Mouse (Mus musculus) midbrain, embryonic 11.5 days (tissue): Measurements from ENCODE around the gene Siglecf. TPM values are rescaled to one million over a fixed set of nuclear protein-coding genes. Genes with fewer than 3 reads are reported as not detected.

Experiments
- ATAC-seq: fragments of 200-750 bp; cut with Nextera tagmentation; 2 replicates; pipeline ENCODE4 v1.8.0; 2017; ENCODE audit warnings: moderate TSS enrichment, moderate library complexity; ENCODE audit not compliant: low FRiP score
- DNase-seq: peaks from one replicate; pipeline ENCODE4 v3.0.0; 2015; ENCODE audit warnings: low spot score; ENCODE audit errors: missing footprints
- H3K27ac ChIP-seq: fragments of 300-500 bp; sonication (generic); 2 replicates; pipeline ENCODE4 v1.5.1; 2014; ENCODE audit warnings: low read depth, low read length
- H3K27me3 ChIP-seq: fragments of 300-500 bp; sonication (generic); 2 replicates; pipeline ENCODE4 v1.6.1; 2014; ENCODE audit warnings: mild to moderate bottlenecking, low read length, moderate library complexity, mixed read lengths; ENCODE audit not compliant: control insufficient read depth, insufficient read depth
- H3K36me3 ChIP-seq: fragments of 300-500 bp; sonication (generic); 2 replicates; pipeline ENCODE4 v1.6.1; 2014; ENCODE audit warnings: mild to moderate bottlenecking, low read length, moderate library complexity, mixed read lengths; ENCODE audit not compliant: control insufficient read depth, insufficient read depth
- H3K4me1 ChIP-seq: fragments of 300-500 bp; sonication (generic); 2 replicates; pipeline ENCODE4 v1.6.1; 2014; ENCODE audit warnings: low read length; ENCODE audit not compliant: control insufficient read depth, insufficient read depth
- H3K4me2 ChIP-seq: fragments of 300-500 bp; sonication (generic); 2 replicates; pipeline ENCODE4 v1.6.1; 2014; ENCODE audit warnings: mild to moderate bottlenecking, moderate library complexity
- H3K4me3 ChIP-seq: fragments of 300-500 bp; sonication (generic); 2 replicates; pipeline ENCODE4 v1.5.1; 2014; ENCODE audit warnings: low read depth, low read length
- H3K9ac ChIP-seq: fragments of 300-500 bp; sonication (generic); 2 replicates; pipeline ENCODE4 v1.6.1; 2014; ENCODE audit warnings: low read length
- H3K9me3 ChIP-seq: fragments of 300-500 bp; sonication (generic); 2 replicates; pipeline ENCODE4 v1.6.1; 2016; ENCODE audit warnings: low read length; ENCODE audit not compliant: control insufficient read depth
- WGBS: fragments of 180-500 bp; shearing (Covaris S2); extraction: QIAGEN DNeasy Blood & Tissue Kit; methylation state at CpG from one replicate; pipeline ENCODE4 v1.1.7; 2014; 5-methylcytosine and 5-hydroxymethylcytosine counted together
- polyA plus RNA-seq: library from polyadenylated mRNA; unstranded; fragments of >200 nt; fragmentation: Nextera tagmentation; extraction: Ambion mirVana; gene quantifications from 2 replicates; pipeline ENCODE4 v1.2.1, GENCODE M21; 2014

Gene Siglecf
- polyA plus RNA-seq, 1 experiment from 2014 or later: 0.23 TPM

- no peak within 1 kb of the TSS for H3K4me2 ChIP-seq
- 73% methylated on average over 4 of the region's 4 CpGs for WGBS
- no peak for ATAC-seq
Measured at GRCm38 (mm10) chr7:43408131-43408553, 57.0 kb downstream of the Siglecf start, which contains the start of gene Siglecg. Gene Siglecg, plus strand, starts transcription at chr7:43408204.

GRCm38 (mm10) chr7:43409084-43409483 lies 57.9 kb downstream of the Siglecf start:
- no peaks in the 10 kb centered on the region for H3K9me3 ChIP-seq
- no peaks in the 10 kb centered on the region for H3K36me3 ChIP-seq
- H3K4me3 ChIP-seq: no peak overlapping the region
- WGBS: 84% methylated on average over 3 of the region's 3 CpGs
- no peaks in the 10 kb centered on the region for H3K27me3 ChIP-seq
- H3K4me2 ChIP-seq: no peak overlapping the region
- ATAC-seq (no peak), DNase-seq (no peak)
- no peaks in the 10 kb centered on the region for H3K4me1 ChIP-seq
- no peak overlapping the region for H3K27ac ChIP-seq
- no peak overlapping the region for H3K9ac ChIP-seq

More at GRCm38 (mm10) chr7:43408131-43408553, 57.0 kb downstream of the Siglecf start, which contains the start of gene Siglecg:
- no peaks in the 10 kb centered on the region for H3K36me3 ChIP-seq
- H3K27ac ChIP-seq: no peak within 1 kb of the TSS
- no peak within 1 kb of the TSS for H3K4me3 ChIP-seq
- H3K27me3 ChIP-seq: no peaks in the 10 kb centered on the region
- H3K4me1 ChIP-seq: no peaks in the 10 kb centered on the region
- DNase-seq: no peak
- H3K9ac ChIP-seq: no peak within 1 kb of the TSS
- no peaks in the 10 kb centered on the region for H3K9me3 ChIP-seq

Other genes starting within 250 kb of the Siglecf start
- not detected in 2 replicates for gene Zfp936, start 237.1 kb upstream of the Siglecf start, polyA plus RNA-seq
- gene Zfp715, start 38.0 kb upstream of the Siglecf start, polyA plus RNA-seq: 14.9 and 15.7 TPM in 2 replicates
- gene Siglecg, start 56.9 kb downstream of the Siglecf start, polyA plus RNA-seq: not detected in 2 replicates
- 0.20 TPM in 1 of 2 replicates, not detected in the other for gene Lim2, start 76.3 kb downstream of the Siglecf start, polyA plus RNA-seq
- 0.19 TPM in 1 of 2 replicates, not detected in the other for gene Nkg7, start 85.7 kb downstream of the Siglecf start, polyA plus RNA-seq
- not detected in 2 replicates for gene Cldnd2, start 89.4 kb downstream of the Siglecf start, polyA plus RNA-seq
- gene Etfb, start 92.7 kb downstream of the Siglecf start, polyA plus RNA-seq: 187 and 202 TPM in 2 replicates
- gene Gm45233, start 92.8 kb downstream of the Siglecf start, polyA plus RNA-seq: 0.46 TPM in 1 of 2 replicates, not detected in the other
- gene Vsig10l, start 111.8 kb downstream of the Siglecf start, polyA plus RNA-seq: 2.2 and 2.4 TPM in 2 replicates
- 2.3 and 3.1 TPM in 2 replicates for gene Iglon5, start 138.7 kb downstream of the Siglecf start, polyA plus RNA-seq
- gene 4931406B18Rik, start 154.6 kb downstream of the Siglecf start, polyA plus RNA-seq: not detected in 2 replicates
- 0.63 and 0.70 TPM in 2 replicates for gene Cd33, start 193.1 kb downstream of the Siglecf start, polyA plus RNA-seq
- gene Zfp658, start 210.9 kb downstream of the Siglecf start, polyA plus RNA-seq: 6.7 and 8.7 TPM in 2 replicates
- 17.3 and 17.9 TPM in 2 replicates for gene Zfp719, start 228.3 kb downstream of the Siglecf start, polyA plus RNA-seq